Mouse (Mus musculus): ENCODE measurements around the gene Mocs3. TPM values are rescaled to one million over a fixed set of nuclear protein-coding genes. Genes with fewer than 3 reads are reported as not detected.

Mocs3 gene
- total RNA-seq, 1 experiment from 2014 or later: 3.3 TPM

DNA sequence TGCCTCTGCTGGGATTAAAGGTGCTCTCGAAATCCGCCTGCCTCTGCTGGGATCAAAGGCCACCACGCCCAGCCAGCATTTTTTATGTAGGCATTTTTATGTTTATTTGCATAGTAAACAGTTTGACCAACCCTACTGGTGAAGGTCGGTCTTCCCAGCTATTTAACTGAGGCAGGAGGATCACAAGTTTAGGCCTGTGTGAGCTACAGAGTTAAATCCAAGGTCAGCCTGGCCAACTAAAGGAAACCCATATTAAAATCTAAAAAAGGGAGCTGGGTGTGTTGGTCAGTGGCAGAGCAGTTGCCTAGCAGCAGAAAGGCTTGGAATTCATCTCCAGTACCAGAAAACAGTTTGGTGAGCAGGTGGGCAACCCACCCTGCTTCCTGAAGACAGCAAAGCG is 2.9 kb downstream of the Mocs3 start:
- no peak for ATAC-seq (replicated peaks; ENCODE audit: low read depth, poor library complexity, severe bottlenecking)

GRCm38 (mm10) chr2:168238335-168238734 is 7.9 kb downstream of the Mocs3 start:
- no peak for ATAC-seq (replicated peaks; ENCODE audit: low read depth, poor library complexity, severe bottlenecking)

DNA sequence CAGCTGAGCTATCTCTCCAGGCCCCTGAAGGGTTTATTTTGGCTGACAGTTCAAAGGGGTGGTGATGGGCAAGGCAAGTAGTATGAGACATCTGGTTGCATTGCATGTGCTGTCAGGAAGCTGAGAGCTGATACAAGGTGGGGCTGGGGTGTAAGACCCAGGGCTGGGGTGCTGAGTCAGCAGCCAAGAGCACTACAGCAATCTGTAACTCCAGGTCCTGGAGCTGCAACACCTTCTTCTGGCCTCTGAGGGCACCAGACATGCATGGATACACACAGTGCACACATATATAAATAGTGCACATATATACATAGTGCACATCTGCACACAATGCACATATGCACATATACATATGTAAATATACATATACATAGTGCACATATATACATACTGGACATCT is 12.4 kb downstream of the Mocs3 start:
- ATAC-seq (replicated peaks; ENCODE audit: low read depth, poor library complexity, severe bottlenecking): no peak

- ATAC-seq (replicated peaks; ENCODE audit: low read depth, poor library complexity, severe bottlenecking): no peak
These were observed 12.9 kb downstream of the Mocs3 start for GRCm38 (mm10) chr2:168243278-168243677.

DNA sequence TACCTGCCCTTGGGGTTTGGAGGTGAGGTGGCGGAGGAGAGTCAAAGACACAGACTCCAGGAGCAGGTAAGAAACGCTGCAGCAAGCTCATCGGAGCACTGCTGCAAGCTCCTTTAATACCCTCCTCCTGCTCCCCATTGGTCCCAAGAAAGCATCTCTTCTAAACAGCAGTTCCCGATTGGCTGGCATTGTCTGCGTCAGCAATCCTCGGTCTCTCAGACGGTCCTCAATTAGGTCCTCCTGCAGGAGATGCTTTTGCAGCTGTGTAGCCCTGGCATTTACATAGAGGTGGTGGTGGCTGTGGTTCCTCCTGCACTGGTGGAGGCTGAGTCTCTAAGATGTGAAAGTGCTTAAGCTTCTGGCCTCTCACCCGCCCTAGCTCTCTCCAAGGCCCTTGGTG is 15.1 kb downstream of the Mocs3 start:
- ATAC-seq (replicated peaks; ENCODE audit: low read depth, poor library complexity, severe bottlenecking): no peak

DNA sequence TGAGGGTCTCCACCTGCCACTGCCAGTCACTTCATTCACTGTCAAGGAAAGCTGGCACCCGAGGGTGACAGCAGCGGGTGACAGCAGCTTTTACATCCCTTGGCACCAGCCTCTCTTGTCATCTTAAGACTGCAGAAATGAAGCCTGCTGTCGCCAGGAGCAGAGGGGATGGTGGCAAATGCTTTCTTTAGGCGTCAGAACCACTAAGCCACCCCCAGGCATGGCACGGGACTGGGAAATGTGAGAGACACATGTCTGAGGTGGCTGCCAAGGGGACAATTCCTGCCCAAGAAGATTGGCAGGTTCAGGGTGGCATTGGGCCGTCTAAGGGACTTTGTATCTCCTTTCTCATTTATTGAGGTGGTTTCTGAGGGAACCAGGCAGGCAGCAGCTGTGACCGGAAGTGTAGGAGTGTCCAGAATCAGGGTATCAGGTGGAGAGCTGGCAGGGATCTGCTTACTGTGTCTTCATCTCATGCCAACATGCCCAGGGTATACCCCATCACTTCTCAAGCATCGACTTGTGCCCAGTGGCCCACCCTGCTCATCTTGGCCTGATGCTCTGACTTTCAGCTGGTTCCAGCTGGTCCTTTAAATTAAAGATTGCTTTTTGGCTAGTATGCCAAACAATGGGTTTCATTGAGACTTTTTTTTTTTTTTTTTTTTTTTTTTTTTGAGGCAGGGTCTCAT is 17.9 kb downstream of the Mocs3 start:
- no peak for ATAC-seq (replicated peaks; ENCODE audit: low read depth, poor library complexity, severe bottlenecking)

- ATAC-seq (replicated peaks; ENCODE audit: low read depth, poor library complexity, severe bottlenecking): peak; percentile 90
These were observed 18.4 kb downstream of the Mocs3 start for GRCm38 (mm10) chr2:168248856-168249245.

DNA sequence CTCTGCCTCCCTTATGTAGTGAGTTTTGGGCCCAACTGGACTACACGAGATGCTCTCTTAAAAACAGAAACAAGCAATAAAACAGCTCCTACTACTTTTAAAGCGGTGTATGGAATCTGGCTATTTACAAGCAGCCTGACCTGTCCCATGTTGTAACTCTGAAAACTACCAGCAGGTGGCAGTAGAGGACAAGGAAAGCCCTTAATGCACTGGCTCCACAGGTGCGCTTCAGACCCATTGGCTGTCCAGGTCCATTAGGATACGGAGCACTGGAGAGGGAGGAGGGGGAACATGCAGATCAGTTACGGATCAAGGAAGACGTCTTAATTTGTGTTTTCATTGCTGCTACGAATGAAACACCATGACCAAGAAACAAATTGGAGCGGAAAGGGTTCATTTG is 19.8 kb downstream of the Mocs3 start:
- ATAC-seq (replicated peaks; ENCODE audit: low read depth, poor library complexity, severe bottlenecking): peak; percentile 57

- 0 out of 2 replicates have a peak, but pooled peaks have one; percentile 8 for ATAC-seq (replicated peaks; ENCODE audit: low read depth, poor library complexity, severe bottlenecking)
These were observed 22.3 kb downstream of the Mocs3 start for GRCm38 (mm10) chr2:168252639-168253292.

GRCm38 (mm10) chr2:168253822-168254221 is 23.4 kb downstream of the Mocs3 start:
- no peak for ATAC-seq (replicated peaks; ENCODE audit: low read depth, poor library complexity, severe bottlenecking)

DNA sequence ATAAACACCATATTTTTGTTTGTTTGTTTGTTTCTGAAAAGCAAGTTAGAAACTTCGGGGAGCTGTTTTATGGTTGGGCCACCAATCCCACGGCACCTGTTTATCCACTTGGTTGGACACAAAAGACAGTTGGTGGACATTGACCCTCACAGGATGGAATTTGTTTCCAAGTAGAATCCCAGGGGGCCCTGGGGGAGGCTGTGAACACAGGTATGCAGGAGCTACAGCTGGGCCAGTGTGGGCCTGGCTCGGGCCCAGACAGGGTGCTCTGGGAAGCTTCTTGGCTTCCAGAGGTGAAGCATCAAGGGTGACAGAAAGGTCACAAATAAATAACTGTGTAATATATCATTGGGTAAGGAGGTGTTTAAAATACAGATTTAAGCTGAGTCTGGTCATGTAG is 26.1 kb downstream of the Mocs3 start:
- ATAC-seq (replicated peaks; ENCODE audit: low read depth, poor library complexity, severe bottlenecking): no peak

- ATAC-seq (replicated peaks; ENCODE audit: low read depth, poor library complexity, severe bottlenecking): 0 out of 2 replicates have a peak, but pooled peaks have one; percentile 17
These were observed 26.8 kb downstream of the Mocs3 start for GRCm38 (mm10) chr2:168257188-168257587.

DNA sequence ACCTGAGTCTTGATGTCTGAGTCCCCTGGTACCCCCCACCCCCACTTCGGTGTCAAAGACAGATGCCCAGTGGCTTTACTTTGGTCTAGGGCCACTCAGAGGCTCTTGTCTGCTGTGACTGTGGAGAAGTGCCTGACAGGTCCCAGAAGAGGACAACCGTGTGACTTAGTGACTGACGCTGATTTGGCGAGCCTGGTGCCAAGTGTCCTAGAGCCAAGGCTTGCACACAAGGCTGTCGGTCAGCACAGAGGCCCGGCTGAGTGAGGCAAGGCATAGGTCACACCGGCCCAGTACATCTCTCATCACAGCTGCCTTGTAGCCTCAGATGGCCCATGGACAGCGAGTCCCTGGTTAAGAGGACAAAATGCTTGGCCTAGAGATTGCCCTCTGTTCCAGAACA is 28.6 kb downstream of the Mocs3 start:
- no peak for ATAC-seq (replicated peaks; ENCODE audit: low read depth, poor library complexity, severe bottlenecking)

GRCm38 (mm10) chr2:168260124-168260523 is 29.7 kb downstream of the Mocs3 start:
- peak; percentile 30; the same call in 1 of the 2 replicates for ATAC-seq (replicated peaks; ENCODE audit: low read depth, poor library complexity, severe bottlenecking)

DNA sequence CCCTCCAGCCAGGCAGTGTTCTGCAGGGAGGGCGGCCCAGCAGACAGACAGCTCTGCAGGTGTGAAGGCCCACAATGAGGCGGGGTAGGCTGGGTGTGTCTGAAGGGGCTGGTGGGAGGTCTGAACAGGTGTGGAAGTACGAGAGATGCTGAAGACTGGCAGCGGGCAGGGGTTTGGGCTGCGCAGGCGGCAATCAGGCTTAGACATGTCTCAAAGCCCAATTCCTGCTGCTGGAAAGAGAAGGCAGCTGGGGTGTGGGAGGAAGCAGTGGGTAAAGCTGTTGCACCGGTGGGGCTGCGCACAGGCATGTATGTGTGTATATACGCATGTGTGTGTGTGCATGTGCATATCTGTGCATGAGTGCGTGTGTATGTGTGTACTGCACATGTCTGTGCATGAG is 30.5 kb downstream of the Mocs3 start:
- ATAC-seq (replicated peaks; ENCODE audit: low read depth, poor library complexity, severe bottlenecking): no peak

GRCm38 (mm10) chr2:168268033-168268432 is 37.6 kb downstream of the Mocs3 start:
- 0 out of 2 replicates have a peak, but pooled peaks have one; percentile 19 for ATAC-seq (replicated peaks; ENCODE audit: low read depth, poor library complexity, severe bottlenecking)

- ATAC-seq (replicated peaks; ENCODE audit: low read depth, poor library complexity, severe bottlenecking): peak; percentile 86
These were observed 43.0 kb downstream of the Mocs3 start for GRCm38 (mm10) chr2:168273387-168273786.

GRCm38 (mm10) chr2:168274374-168274935 is 44.0 kb downstream of the Mocs3 start:
- peak; percentile 59 for ATAC-seq (replicated peaks; ENCODE audit: low read depth, poor library complexity, severe bottlenecking)

DNA sequence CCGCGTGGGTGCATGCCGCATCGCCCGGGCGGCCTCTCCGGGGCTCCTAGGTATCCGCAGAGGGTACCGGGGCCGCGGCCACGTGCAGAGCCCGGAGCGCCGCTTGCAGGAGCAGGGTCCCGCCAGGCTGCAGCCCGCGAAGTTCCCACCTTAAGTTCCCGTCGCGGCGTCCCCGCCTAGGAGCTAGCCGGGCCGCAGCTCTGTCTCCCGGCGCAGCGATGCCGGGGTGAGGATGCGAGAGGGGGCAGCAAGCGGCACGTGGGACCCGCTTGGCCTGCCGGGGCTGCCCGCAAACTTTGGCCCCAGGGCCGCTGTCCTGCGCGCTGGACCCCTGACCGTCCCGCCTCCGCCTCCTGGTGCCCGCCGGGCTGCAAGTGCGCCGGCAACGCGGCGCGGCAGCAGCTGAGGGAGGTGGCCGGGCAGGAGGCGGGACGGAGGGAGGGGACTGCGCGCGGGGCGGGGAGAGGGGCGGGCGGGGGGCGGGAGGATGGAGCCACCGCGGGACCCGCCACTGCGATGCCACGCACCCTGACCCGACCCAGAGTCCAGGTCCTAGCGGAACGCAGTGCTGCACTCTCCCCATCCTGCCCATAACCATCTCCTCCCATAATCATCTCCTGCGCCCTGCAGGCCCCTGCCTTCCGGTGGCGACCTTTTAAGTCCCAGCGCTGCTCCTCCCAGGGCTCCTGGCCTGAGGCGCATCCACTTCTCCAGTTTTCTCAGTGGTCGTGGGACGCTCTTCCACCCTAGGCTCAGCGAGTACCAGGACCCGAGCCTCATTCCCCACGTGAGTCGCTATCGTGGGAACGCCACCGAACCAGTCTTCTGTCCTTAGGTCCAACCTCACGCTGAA is 50.5 kb downstream of the Mocs3 start:
- peak; percentile 63 for ATAC-seq (replicated peaks; ENCODE audit: low read depth, poor library complexity, severe bottlenecking)

DNA sequence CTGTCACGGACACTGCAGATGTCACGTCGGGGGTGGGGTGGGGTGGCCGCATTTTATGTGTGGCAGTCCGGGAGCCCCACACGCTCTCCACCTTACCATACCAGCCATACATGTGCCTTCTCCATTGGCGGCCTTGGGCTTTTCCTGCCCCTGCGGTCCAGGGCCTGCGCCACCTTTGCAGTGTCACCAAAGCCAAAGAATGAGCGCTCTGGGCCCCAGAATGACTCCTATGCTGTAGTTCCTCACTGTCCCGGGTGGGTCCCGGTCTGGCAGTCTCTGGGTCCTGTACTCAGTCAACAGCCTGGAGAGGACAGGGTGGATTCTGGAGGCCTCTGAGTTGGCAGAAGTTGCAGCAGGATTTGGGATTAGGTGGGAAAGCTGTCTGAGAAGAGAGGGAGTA is 51.2 kb downstream of the Mocs3 start, which contains the start of gene Kcng1:
Kcng1 (minus strand) TSS at position 155 of the 400 bp plus-strand sequence.
- peak; percentile 36 for ATAC-seq (replicated peaks; ENCODE audit: low read depth, poor library complexity, severe bottlenecking)

Data from common myeloid progenitor, adult 5-6 weeks (primary cell).